ENCODE assay signal across 8 mouse cellular contexts in the genomic region with DNA sequence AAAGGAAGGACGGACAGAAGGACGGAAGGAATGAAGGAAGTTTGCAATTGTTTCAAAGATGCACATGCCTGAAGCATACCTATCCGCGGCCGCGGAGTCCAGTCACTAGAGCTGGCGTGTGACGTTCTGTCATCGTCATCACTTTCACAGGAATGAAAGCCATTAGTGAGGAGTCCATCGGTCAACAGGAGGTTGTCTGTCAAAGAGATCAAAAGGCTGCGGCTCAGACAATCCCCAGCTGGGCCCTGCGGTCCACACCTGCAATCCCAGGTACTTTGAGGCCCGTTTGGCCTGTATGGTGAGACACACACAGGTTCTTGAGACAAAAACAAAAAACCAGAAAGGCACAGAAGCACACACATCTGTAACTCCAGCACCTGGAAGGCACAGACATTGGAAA. TPM values are rescaled to one million over a fixed set of nuclear protein-coding genes. Genes with fewer than 3 reads are reported as not detected.
DNase-seq lines count a peak whose midpoint lies in the region; ATAC-seq lines count a peak whose summit lies in the region.

No protein-coding gene starts in this region.

- WGBS in heart, embryonic 13.5 days = 55% methylated on average over 13 of the region's 13 CpGs
- 69% methylated on average over 13 of the region's 13 CpGs for WGBS in forebrain, embryonic 11.5 days
- WGBS in kidney, embryonic 15.5 days = 56% methylated on average over 13 of the region's 13 CpGs
- WGBS in midbrain, embryonic 15.5 days = 61% methylated on average over 13 of the region's 13 CpGs

- peak overlapping the region; percentile 89 for H3K4me3 ChIP-seq in heart, embryonic 13.5 days
- peak overlapping the region; percentile 86 for H3K4me3 ChIP-seq in forebrain, embryonic 11.5 days (ENCODE audit: low read depth, low read length)
- peak overlapping the region; percentile 80 for H3K4me3 ChIP-seq in kidney, embryonic 15.5 days (replicated peaks)
- peak overlapping the region; percentile 90 for H3K4me3 ChIP-seq in midbrain, embryonic 15.5 days

- H3K27me3 ChIP-seq in heart, embryonic 13.5 days (replicated peaks) = no peaks in the 10 kb centered on the region
- no peaks in the 10 kb centered on the region for H3K27me3 ChIP-seq in forebrain, embryonic 11.5 days (ENCODE audit: control insufficient read depth, insufficient read depth, low read length)
- no peaks in the 10 kb centered on the region for H3K27me3 ChIP-seq in kidney, embryonic 15.5 days
- H3K27me3 ChIP-seq in midbrain, embryonic 15.5 days (replicated peaks) = no peaks in the 10 kb centered on the region

- H3K9me3 ChIP-seq in heart, embryonic 13.5 days = no peaks in the 10 kb centered on the region
- no peaks in the 10 kb centered on the region for H3K9me3 ChIP-seq in forebrain, embryonic 11.5 days (ENCODE audit: control insufficient read depth, low read length)
- H3K9me3 ChIP-seq in kidney, embryonic 15.5 days (replicated peaks) = no peaks in the 10 kb centered on the region
- no peaks in the 10 kb centered on the region for H3K9me3 ChIP-seq in midbrain, embryonic 15.5 days

- H3K27ac ChIP-seq in heart, embryonic 13.5 days (replicated peaks) = no peak overlapping the region
- H3K27ac ChIP-seq in forebrain, embryonic 11.5 days (ENCODE audit: low read depth, low read length) = no peak overlapping the region
- no peak overlapping the region for H3K27ac ChIP-seq in kidney, embryonic 15.5 days
- H3K27ac ChIP-seq in midbrain, embryonic 15.5 days = no peak overlapping the region

- peak overlapping the region; percentile 90 for H3K4me2 ChIP-seq in heart, embryonic 13.5 days
- peak overlapping the region; percentile 75 for H3K4me2 ChIP-seq in forebrain, embryonic 11.5 days (ENCODE audit: low read depth, low read length, severe bottlenecking)
- peak overlapping the region; percentile 88 for H3K4me2 ChIP-seq in kidney, embryonic 15.5 days
- H3K4me2 ChIP-seq in midbrain, embryonic 15.5 days = peak overlapping the region; percentile 85

- peak overlapping the region; percentile 99 for H3K9ac ChIP-seq in heart, embryonic 13.5 days
- H3K9ac ChIP-seq in forebrain, embryonic 11.5 days (ENCODE audit: low read length) = peak overlapping the region; percentile 55; the same call in 1 of the 2 replicates
- peak overlapping the region; percentile 94; the same call in 1 of the 2 replicates for H3K9ac ChIP-seq in kidney, embryonic 15.5 days
- peak overlapping the region; percentile 13; the same call in 1 of the 2 replicates for H3K9ac ChIP-seq in midbrain, embryonic 15.5 days

- intact Hi-C loops in heart, postnatal 14 days (cut with DNase I) = loop anchor here (5.0 kb wide), 1 partner anchor 40 kb away; no protein-coding TSS in a partner anchor

- no peak for DNase-seq in heart, postnatal 14 days
- DNase-seq in forebrain, embryonic 11.5 days (ENCODE audit: low spot score) = peak; percentile 52
- DNase-seq in c-Kit-positive CD71-positive TER-119-positive erythroid progenitor cells, embryonic 14.5 days (ENCODE audit: low spot score) = no peak
- no peak for DNase-seq in layer of hippocampus, postnatal 14 days (ENCODE audit: low spot score in 2 of 2)

- H3K4me1 ChIP-seq in heart, embryonic 13.5 days = peaks cover 23% of the 10 kb centered on the region
- H3K4me1 ChIP-seq in forebrain, embryonic 11.5 days (replicated peaks; ENCODE audit: control insufficient read depth, insufficient read depth, low read length) = peaks cover 7% of the 10 kb centered on the region
- H3K4me1 ChIP-seq in kidney, embryonic 15.5 days = peaks cover 19% of the 10 kb centered on the region
- H3K4me1 ChIP-seq in midbrain, embryonic 15.5 days = peaks cover 25% of the 10 kb centered on the region

- ATAC-seq in heart, embryonic 13.5 days (ENCODE audit: extremely low read depth, insufficient number of reproducible peaks, low FRiP score, low TSS enrichment) = no peak
- no peak for ATAC-seq in forebrain, embryonic 11.5 days (replicated peaks; ENCODE audit: low FRiP score)
- no peak for ATAC-seq in kidney, embryonic 15.5 days (replicated peaks; ENCODE audit: low FRiP score)
- no peak for ATAC-seq in midbrain, embryonic 15.5 days (replicated peaks)
- no peak for ATAC-seq in erythroid progenitor cell, adult 5-6 weeks (replicated peaks; ENCODE audit: low FRiP score, poor library complexity, severe bottlenecking)

- H3K36me3 ChIP-seq in heart, embryonic 13.5 days = peaks cover 33% of the 10 kb centered on the region
- no peaks in the 10 kb centered on the region for H3K36me3 ChIP-seq in forebrain, embryonic 11.5 days (ENCODE audit: control insufficient read depth, insufficient read depth, low read length)
- peaks cover 31% of the 10 kb centered on the region for H3K36me3 ChIP-seq in kidney, embryonic 15.5 days
- no peaks in the 10 kb centered on the region for H3K36me3 ChIP-seq in midbrain, embryonic 15.5 days (replicated peaks)

RNA-seq across cellular contexts. Expression of gene Sirt1, which starts 44.6 kb away (rescaled TPM):
- 2.3 and 3.3 TPM in 2 replicates for polyA plus RNA-seq in heart, embryonic 13.5 days (2015; fragmentation: Nextera tagmentation; extraction: Ambion mirVana)
- 10 to 100 TPM; 12.9 to 13.9 TPM for total RNA-seq in heart, postnatal 14 days (2021)
- polyA plus RNA-seq in forebrain, embryonic 11.5 days (2014; fragmentation: Nextera tagmentation; extraction: Ambion mirVana) = 9.1 and 9.3 TPM in 2 replicates
- 5.9 and 6.1 TPM in 2 replicates for polyA plus RNA-seq in kidney, embryonic 15.5 days (2015; fragmentation: Nextera tagmentation; extraction: Ambion mirVana)
- polyA plus RNA-seq in midbrain, embryonic 15.5 days (2015; fragmentation: Nextera tagmentation; extraction: Ambion mirVana) = 5.7 and 6.1 TPM in 2 replicates
- 39.8 and 41.1 TPM in 2 replicates for total RNA-seq in erythroid progenitor cell, adult 5-6 weeks (2015; ENCODE audit: low replicate concordance)
- total RNA-seq in erythroid progenitor cell, adult 5-6 weeks (2017; ENCODE audit: low replicate concordance) = 42.1 and 49.1 TPM in 2 replicates
- 10 to 100 TPM; 11.3 to 12.4 TPM for total RNA-seq in layer of hippocampus, postnatal 14 days (2021)

RNA-seq across cellular contexts. Expression of gene Dnajc12, which starts 45.3 kb away (rescaled TPM):
- 8.5 and 10.1 TPM in 2 replicates for polyA plus RNA-seq in heart, embryonic 13.5 days (2015; fragmentation: Nextera tagmentation; extraction: Ambion mirVana)
- total RNA-seq in heart, postnatal 14 days (2021) = 1 to 10 TPM; 7.6 to 8.1 TPM
- 6.4 and 8.7 TPM in 2 replicates for polyA plus RNA-seq in forebrain, embryonic 11.5 days (2014; fragmentation: Nextera tagmentation; extraction: Ambion mirVana)
- polyA plus RNA-seq in kidney, embryonic 15.5 days (2015; fragmentation: Nextera tagmentation; extraction: Ambion mirVana) = 12.3 and 12.5 TPM in 2 replicates
- polyA plus RNA-seq in midbrain, embryonic 15.5 days (2015; fragmentation: Nextera tagmentation; extraction: Ambion mirVana) = 18.0 and 20.3 TPM in 2 replicates
- total RNA-seq in erythroid progenitor cell, adult 5-6 weeks (2015; ENCODE audit: low replicate concordance) = 0.36 TPM in 1 of 2 replicates, not detected in the other
- 3.3 TPM in 1 of 2 replicates, not detected in the other for total RNA-seq in erythroid progenitor cell, adult 5-6 weeks (2017; ENCODE audit: low replicate concordance)
- 10 to 100 TPM; 14.2 to 15.0 TPM for total RNA-seq in layer of hippocampus, postnatal 14 days (2021)

Comparison
In these comparisons a context has a peak if more than half of its experiments do, and no peak if none do; other contexts are left out.
1. H3K9ac ChIP-seq: peak in every context shown above with its lines; median percentile 99 in heart, embryonic 13.5 days; 94 in kidney, embryonic 15.5 days; 55 in forebrain, embryonic 11.5 days; 13 in midbrain, embryonic 15.5 days.